In the genomic region with DNA sequence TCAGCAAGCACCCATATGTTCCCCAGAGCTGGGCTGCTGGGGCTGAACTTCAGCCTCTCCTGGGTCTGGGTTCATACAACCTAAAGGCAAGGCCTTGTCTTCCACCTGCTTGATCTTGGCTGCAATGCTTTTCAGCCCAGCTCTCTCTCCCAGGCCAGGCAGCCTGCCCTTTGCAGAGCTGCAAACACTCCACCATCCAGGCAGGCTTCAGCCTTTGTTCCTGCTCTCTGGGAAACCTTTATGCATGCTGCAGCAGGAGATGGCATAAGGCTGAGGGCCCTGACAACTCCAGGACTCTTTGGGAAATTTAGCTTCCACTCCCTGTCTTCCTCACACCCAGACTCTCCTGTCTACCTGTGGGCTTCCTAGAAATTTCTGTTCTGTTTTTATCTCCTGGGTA, we compare ENCODE assay signal across 19 mouse cellular contexts. TPM values are rescaled to one million over a fixed set of nuclear protein-coding genes. Genes with fewer than 3 reads are reported as not detected.
A peak's percentile ranks its signal among the peaks of the same experiment; 100 is the strongest.
DNase-seq lines count a peak whose midpoint lies in the region; ATAC-seq and TF ChIP-seq lines count a peak whose summit lies in the region.
"Had no signal": no experiment of that assay in that cellular context is flagged by ENCODE, and none has a peak within 500 bp of the region (broad histone marks: within the 10 kb centered on the region; RNA-seq: fewer than 3 reads in every experiment).

No protein-coding gene starts in this region.

- peak overlapping the region; percentile 66 for H3K27ac ChIP-seq in embryonic facial prominence, embryonic 10.5 days (replicated peaks)
- H3K27ac ChIP-seq in forebrain, embryonic 13.5 days: peak overlapping the region; percentile 94
- H3K27ac ChIP-seq in hindbrain, embryonic 15.5 days (replicated peaks): peak overlapping the region; percentile 78
- peak overlapping the region; percentile 53 for H3K27ac ChIP-seq in midbrain, postnatal 0 days (ENCODE audit: low read depth, low read length)
- H3K27ac ChIP-seq: intestine, embryonic 15.5 days; limb, embryonic 13.5 days had no signal

- peak overlapping the region; percentile 24 for H3K9ac ChIP-seq in forebrain, embryonic 13.5 days
- 0 out of 2 replicates have a peak overlapping the region, but pooled peaks have one; percentile 4 for H3K9ac ChIP-seq in hindbrain, embryonic 15.5 days
- no peak overlapping the region for H3K9ac ChIP-seq in midbrain, postnatal 0 days (replicated peaks; ENCODE audit: low read length, poor library complexity, severe bottlenecking)
- H3K9ac ChIP-seq: intestine, embryonic 15.5 days; limb, embryonic 13.5 days had no signal

- TF ChIP-seq CTCF in midbrain, postnatal 0 days (IDR thresholded peaks at IDR 0.05): no peak

- peaks cover 45% of the 10 kb centered on the region for H3K4me1 ChIP-seq in embryonic facial prominence, embryonic 10.5 days
- peaks cover 52% of the 10 kb centered on the region for H3K4me1 ChIP-seq in forebrain, embryonic 13.5 days
- peaks cover 34% of the 10 kb centered on the region for H3K4me1 ChIP-seq in hindbrain, embryonic 15.5 days (replicated peaks)
- H3K4me1 ChIP-seq in midbrain, postnatal 0 days (ENCODE audit: insufficient read depth, low read length): peaks cover 8% of the 10 kb centered on the region
- H3K4me1 ChIP-seq: intestine, embryonic 15.5 days had no signal

- no peak overlapping the region for H3K4me3 ChIP-seq in embryonic facial prominence, embryonic 10.5 days
- H3K4me3 ChIP-seq in forebrain, embryonic 13.5 days: no peak overlapping the region
- no peak overlapping the region for H3K4me3 ChIP-seq in hindbrain, embryonic 15.5 days
- H3K4me3 ChIP-seq in midbrain, postnatal 0 days (ENCODE audit: low read depth, low read length): no peak overlapping the region
- H3K4me3 ChIP-seq: intestine, embryonic 15.5 days; limb, embryonic 13.5 days had no signal

- peak; percentile 13 for DNase-seq in embryonic facial prominence, embryonic 10.5 days (ENCODE audit: low spot score)
- no peak for DNase-seq in midbrain, postnatal 0 days (ENCODE audit: low spot score)
- no peak for DNase-seq in thymus, postnatal 14 days
- no peak for DNase-seq in natural killer cell, adult 2 months (ENCODE audit: low spot score in 2 of 2)
- DNase-seq in thymus, postnatal 4 days: no peak
- DNase-seq: adrenal gland, postnatal 36 days; kidney, postnatal 25 days; lung, postnatal 4 days had no signal

- ATAC-seq in forebrain, embryonic 13.5 days: peak; percentile 55; the same call in 1 of the 2 replicates
- no peak; the same call in 1 of the 2 replicates for ATAC-seq in hindbrain, embryonic 15.5 days (ENCODE audit: low FRiP score, low read depth)
- no peak for ATAC-seq in midbrain, postnatal 0 days (ENCODE audit: low FRiP score)
- ATAC-seq: CD4-positive, CD25-positive, alpha-beta regulatory T cell, adult 4 months; intestine, embryonic 15.5 days had no signal

- no peaks in the 10 kb centered on the region for H3K9me3 ChIP-seq in embryonic facial prominence, embryonic 10.5 days
- no peaks in the 10 kb centered on the region for H3K9me3 ChIP-seq in forebrain, embryonic 13.5 days (replicated peaks)
- no peaks in the 10 kb centered on the region for H3K9me3 ChIP-seq in hindbrain, embryonic 15.5 days
- H3K9me3 ChIP-seq in midbrain, postnatal 0 days (ENCODE audit: low read length): no peaks in the 10 kb centered on the region
- H3K9me3 ChIP-seq: intestine, embryonic 15.5 days; limb, embryonic 13.5 days had no signal

- 0 out of 2 replicates have a peak, but pooled peaks cover 10% of the 10 kb centered on the region for H3K27me3 ChIP-seq in embryonic facial prominence, embryonic 10.5 days (replicated peaks; ENCODE audit: low read depth, poor library complexity, severe bottlenecking)
- no peaks in the 10 kb centered on the region for H3K27me3 ChIP-seq in forebrain, embryonic 13.5 days
- H3K27me3 ChIP-seq in hindbrain, embryonic 15.5 days: no peaks in the 10 kb centered on the region
- no peaks in the 10 kb centered on the region for H3K27me3 ChIP-seq in midbrain, postnatal 0 days (ENCODE audit: insufficient read depth, low read length)
- H3K27me3 ChIP-seq: intestine, embryonic 15.5 days had no signal

- peak overlapping the region; percentile 22; the same call in 1 of the 2 replicates for H3K4me2 ChIP-seq in forebrain, embryonic 13.5 days
- H3K4me2 ChIP-seq in hindbrain, embryonic 15.5 days: no peak overlapping the region
- H3K4me2 ChIP-seq in midbrain, postnatal 0 days (ENCODE audit: low read depth, low read length, poor library complexity, severe bottlenecking): no peak overlapping the region
- H3K4me2 ChIP-seq: intestine, embryonic 15.5 days; limb, embryonic 13.5 days had no signal

- no peaks in the 10 kb centered on the region for H3K36me3 ChIP-seq in embryonic facial prominence, embryonic 10.5 days (replicated peaks)
- peaks cover 16% of the 10 kb centered on the region for H3K36me3 ChIP-seq in forebrain, embryonic 13.5 days (ENCODE audit: poor library complexity, severe bottlenecking)
- H3K36me3 ChIP-seq in hindbrain, embryonic 15.5 days: no peaks in the 10 kb centered on the region
- H3K36me3 ChIP-seq in midbrain, postnatal 0 days (ENCODE audit: insufficient read depth, low read length): peaks cover 5% of the 10 kb centered on the region; the same call in 1 of the 2 replicates
- H3K36me3 ChIP-seq: intestine, embryonic 15.5 days; limb, embryonic 13.5 days had no signal

RNA-seq across cellular contexts. Expression of gene Gm4131, which starts 17.9 kb away (rescaled TPM):
- polyA plus RNA-seq in embryonic facial prominence, embryonic 10.5 days (2016; fragmentation: Nextera tagmentation; extraction: Ambion mirVana): not detected in 2 replicates
- polyA plus RNA-seq in forebrain, embryonic 13.5 days (2015; fragmentation: Nextera tagmentation; extraction: Ambion mirVana): 0.14 TPM in 1 of 2 replicates, not detected in the other
- 0.14 and 0.39 TPM in 2 replicates for polyA plus RNA-seq in hindbrain, embryonic 15.5 days (2015; fragmentation: Nextera tagmentation; extraction: Ambion mirVana)
- total RNA-seq in midbrain, postnatal 0 days (2014; rRNA removed): not detected in 2 replicates
- 0.14 TPM in 1 of 2 replicates, not detected in the other for polyA plus RNA-seq in midbrain, postnatal 0 days (2015; fragmentation: Nextera tagmentation; extraction: Ambion mirVana)
- total RNA-seq: adrenal gland, postnatal 36 days; common myeloid progenitor, adult 5-6 weeks; granulocyte monocyte progenitor cell, adult 5-6 weeks; layer of hippocampus, postnatal 36 days had no signal
- polyA plus RNA-seq: CD4-positive, CD25-positive, alpha-beta regulatory T cell, adult 4 months; heart, embryonic 16.5 days; intestine, embryonic 15.5 days; liver, embryonic 16.5 days; spleen, adult 2 months had no signal

RNA-seq across cellular contexts. Expression of gene Fam124a, which starts 29.1 kb away (rescaled TPM):
- polyA plus RNA-seq in embryonic facial prominence, embryonic 10.5 days (2016; fragmentation: Nextera tagmentation; extraction: Ambion mirVana): 1.6 and 2.8 TPM in 2 replicates
- 22.7 and 23.9 TPM in 2 replicates for polyA plus RNA-seq in forebrain, embryonic 13.5 days (2015; fragmentation: Nextera tagmentation; extraction: Ambion mirVana)
- 51.3 and 61.8 TPM in 2 replicates for polyA plus RNA-seq in hindbrain, embryonic 15.5 days (2015; fragmentation: Nextera tagmentation; extraction: Ambion mirVana)
- 43.4 and 45.5 TPM in 2 replicates for total RNA-seq in midbrain, postnatal 0 days (2014; rRNA removed)
- 41.5 and 42.1 TPM in 2 replicates for polyA plus RNA-seq in midbrain, postnatal 0 days (2015; fragmentation: Nextera tagmentation; extraction: Ambion mirVana)
- total RNA-seq: common myeloid progenitor, adult 5-6 weeks; granulocyte monocyte progenitor cell, adult 5-6 weeks had no signal
- polyA plus RNA-seq: CD4-positive, CD25-positive, alpha-beta regulatory T cell, adult 4 months had no signal
